Mouse (Mus musculus): ENCODE data around the gene Cd55b.

- TF ChIP-seq EP300 (IDR thresholded peaks at IDR 0.05) = no peak
- no peak for TF ChIP-seq CTCF (IDR thresholded peaks at IDR 0.05)
These were observed at the start of gene Cd55b for GRCm38 (mm10) chr1:130422664-130423111.

Data from lung, postnatal 0 days (tissue).